Mouse (Mus musculus): Measurements from ENCODE around the gene Snap23. TPM values are rescaled to one million over a fixed set of nuclear protein-coding genes. Genes with fewer than 3 reads are reported as not detected.

Snap23 gene
- total RNA-seq, 2 experiments from 2014 or later, result 15.9 to 24.3 TPM

GRCm38 (mm10) chr2:120575121-120575520 lies 7.7 kb downstream of the Snap23 start:
- intact Hi-C loops (cut with DNase I), result no loop called here
- DNase-seq (ENCODE audit: low spot score in 2 of 2), result no peak

GRCm38 (mm10) chr2:120575978-120576377 lies 8.5 kb downstream of the Snap23 start:
- intact Hi-C loops (cut with DNase I), result no loop called here
- no peak for DNase-seq (ENCODE audit: low spot score in 2 of 2)

- no peak for DNase-seq (ENCODE audit: low spot score in 2 of 2)
- intact Hi-C loops (cut with DNase I), result no loop called here
These were observed 10.3 kb downstream of the Snap23 start for GRCm38 (mm10) chr2:120577799-120578198.

GRCm38 (mm10) chr2:120578286-120578685 lies 10.8 kb downstream of the Snap23 start:
- DNase-seq (ENCODE audit: low spot score in 2 of 2), result no peak
- intact Hi-C loops (cut with DNase I), result no loop called here

GRCm38 (mm10) chr2:120589759-120590158 lies 22.3 kb downstream of the Snap23 start:
- peak; percentile 63 to 94 for DNase-seq (ENCODE audit: low spot score in 2 of 2)
- intact Hi-C loops (cut with DNase I), result loop anchor here (1.0 to 2.0 kb wide), 2 partner anchors 17 to 49 kb away; no protein-coding TSS in a partner anchor

GRCm38 (mm10) chr2:120592227-120592626 lies 24.8 kb downstream of the Snap23 start:
- intact Hi-C loops (cut with DNase I), result no loop called here
- no peak for DNase-seq (ENCODE audit: low spot score in 2 of 2)

- intact Hi-C loops (cut with DNase I), result no loop called here
- DNase-seq (ENCODE audit: low spot score in 2 of 2), result peak; percentile 26 to 73
These were observed 30.3 kb downstream of the Snap23 start for GRCm38 (mm10) chr2:120597734-120598133.

GRCm38 (mm10) chr2:120599506-120599905 lies 32.0 kb downstream of the Snap23 start:
- intact Hi-C loops (cut with DNase I), result no loop called here
- no peak for DNase-seq (ENCODE audit: low spot score in 2 of 2)

- DNase-seq (ENCODE audit: low spot score in 2 of 2), result peak; percentile 42 to 83
- intact Hi-C loops (cut with DNase I), result loop anchor here (1.0 to 5.0 kb wide), 3 partner anchors 16 to 64 kb away; partner anchors contain the start of gene Snap23
These were observed 38.7 kb downstream of the Snap23 start for GRCm38 (mm10) chr2:120606021-120606690.

GRCm38 (mm10) chr2:120608830-120609723 lies 41.6 kb downstream of the Snap23 start, which contains the start of the genes Haus2 and Lrrc57:
Gene Haus2 (plus strand): TSS chr2:120609383.
Gene Lrrc57 (minus strand): TSS chr2:120609520.
- DNase-seq (ENCODE audit: low spot score in 2 of 2), result peak; percentile 93 to 95
- intact Hi-C loops (cut with DNase I), result loop anchor here (2.0 to 5.0 kb wide), 3 partner anchors 20 to 67 kb away; partner anchors contain the start of genes Snap23 and Stard9

- intact Hi-C loops (cut with DNase I), result no loop called here
- no peak for DNase-seq (ENCODE audit: low spot score in 2 of 2)
These were observed 49.0 kb downstream of the Snap23 start for GRCm38 (mm10) chr2:120616279-120617163.

- intact Hi-C loops (cut with DNase I), result no loop called here
- no peak for DNase-seq (ENCODE audit: low spot score in 2 of 2)
These were observed 52.1 kb downstream of the Snap23 start for GRCm38 (mm10) chr2:120619538-120619937.

- intact Hi-C loops (cut with DNase I), result no loop called here
These were observed 55.4 kb downstream of the Snap23 start for GRCm38 (mm10) chr2:120622920-120623319.

GRCm38 (mm10) chr2:120628076-120628865 lies 60.8 kb downstream of the Snap23 start:
- DNase-seq (ENCODE audit: low spot score in 2 of 2), result no peak
- intact Hi-C loops (cut with DNase I), result loop anchor here (2.0 to 5.0 kb wide), 2 partner anchors 19 to 61 kb away; partner anchors contain the start of genes Haus2, Lrrc57 and Snap23

More at GRCm38 (mm10) chr2:120622920-120623319, 55.4 kb downstream of the Snap23 start:
- no peak for DNase-seq (ENCODE audit: low spot score in 2 of 2)

- DNase-seq (ENCODE audit: low spot score in 2 of 2), result peak; percentile 97 to 99
- intact Hi-C loops (cut with DNase I), result loop anchor here (2.0 to 5.0 kb wide), 2 partner anchors 20 to 62 kb away; partner anchors contain the start of genes Haus2, Lrrc57 and Snap23
These were observed 61.6 kb downstream of the Snap23 start, which contains the start of gene Stard9 for GRCm38 (mm10) chr2:120628886-120629735. Gene Stard9 (plus strand): TSS chr2:120629121.

- DNase-seq (ENCODE audit: low spot score in 2 of 2), result no peak
- intact Hi-C loops (cut with DNase I), result no loop called here
These were observed 62.8 kb downstream of the Snap23 start for GRCm38 (mm10) chr2:120630246-120630645.

- intact Hi-C loops (cut with DNase I), result no loop called here
- DNase-seq (ENCODE audit: low spot score in 2 of 2), result no peak
These were observed 63.2 kb downstream of the Snap23 start for GRCm38 (mm10) chr2:120630655-120631054.

Measured in left cerebral cortex, postnatal 25 days (tissue).